Mouse (Mus musculus) liver, embryonic 14.5 days (tissue): ENCODE results near the gene Top2a.

ENCODE experiments used
- CTCF ChIP-seq: IDR thresholded peaks from 2 replicates; pipeline ENCODE4 v1.5.1; 2016; ENCODE audit warnings: antibody characterized with exemption, low read depth, control low read depth
- EP300 ChIP-seq: IDR thresholded peaks from 2 replicates; pipeline ENCODE4 v1.6.1; 2016; ENCODE audit warnings: antibody characterized with exemption, low read depth

GRCm38 (mm10) chr11:99010706-99011105, 13.3 kb downstream of the Top2a start:
- TF ChIP-seq EP300 = no peak
- no peak for TF ChIP-seq CTCF
